Mouse (Mus musculus) myocyte (in vitro differentiated cells): ENCODE results near the gene Khk. TPM values are rescaled to one million over a fixed set of nuclear protein-coding genes. Genes with fewer than 3 reads are reported as not detected.

Experiments used
- H3K27me3 ChIP-seq: one replicate; pipeline ENCODE4 v1.6.1; 2011; ENCODE audit not compliant: control insufficient read depth, insufficient read depth, insufficient read length
- H3K36me3 ChIP-seq: one replicate; pipeline ENCODE4 v1.6.1; 2011; ENCODE audit not compliant: control insufficient read depth, insufficient read depth
- H3K4me2 ChIP-seq: one replicate; pipeline ENCODE4 v1.6.1; 2011; ENCODE audit warnings: low read depth, control low read depth
- H3K4me3 ChIP-seq: one replicate; pipeline ENCODE4 v1.5.1; 2011; ENCODE audit warnings: mild to moderate bottlenecking, control low read depth, moderate library complexity
- H3K79me2 ChIP-seq: one replicate; pipeline ENCODE4 v1.6.1; 2011; ENCODE audit not compliant: control insufficient read depth, insufficient read depth
- H3ac ChIP-seq: one replicate; pipeline ENCODE4 v1.6.1; 2011; ENCODE audit not compliant: control insufficient read depth, insufficient read length
- CEBPB ChIP-seq: IDR thresholded peaks from 2 replicates; pipeline ENCODE4 v1.6.1; 2011; ENCODE audit warnings: mild to moderate bottlenecking, moderate library complexity; ENCODE audit not compliant: poor library complexity, insufficient read depth, severe bottlenecking
- E2F4 ChIP-seq: IDR thresholded peaks from one replicate; pipeline ENCODE4 v1.6.1; 2011; ENCODE audit warnings: mild to moderate bottlenecking, control low read depth, moderate library complexity; ENCODE audit not compliant: insufficient read depth
- MAX ChIP-seq: IDR thresholded peaks from one replicate; pipeline ENCODE4 v1.6.1; 2011; ENCODE audit warnings: low read depth, mild to moderate bottlenecking, control low read depth
- MYOD1 ChIP-seq, 3 experiments: IDR thresholded peaks; one replicate each; pipeline ENCODE4 v1.6.1; 2011; ENCODE audit warnings: control low read depth in 2 of 3, low read depth in 2 of 3, mild to moderate bottlenecking in 2 of 3, moderate library complexity in 1 of 3; ENCODE audit not compliant: insufficient read length in 2 of 3, control insufficient read depth in 1 of 3
- MYOG ChIP-seq, 3 experiments: IDR thresholded peaks; one replicate each; pipeline ENCODE4 v1.6.1; 2011; ENCODE audit warnings: control low read depth in 2 of 3, low read depth in 2 of 3, mild to moderate bottlenecking in 2 of 3; ENCODE audit not compliant: insufficient read length in 2 of 3, control insufficient read depth in 1 of 3, insufficient read depth in 1 of 3
- POLR2A ChIP-seq: IDR thresholded peaks from one replicate; pipeline ENCODE4 v1.6.1; 2011; ENCODE audit warnings: low read depth, mild to moderate bottlenecking, control low read depth, moderate library complexity; ENCODE audit not compliant: insufficient read length
- POLR2AphosphoS2 ChIP-seq: IDR thresholded peaks from one replicate; pipeline ENCODE4 v1.6.1; 2011; ENCODE audit warnings: low read depth, control low read depth; ENCODE audit not compliant: insufficient read length
- REST ChIP-seq: IDR thresholded peaks from one replicate; pipeline ENCODE4 v1.6.1; 2011; ENCODE audit warnings: mild to moderate bottlenecking, control low read depth, moderate library complexity; ENCODE audit not compliant: insufficient read depth, insufficient read length
- SRF ChIP-seq: IDR thresholded peaks from one replicate; pipeline ENCODE4 v1.6.1; 2011; ENCODE audit warnings: low read depth; ENCODE audit not compliant: control insufficient read depth, insufficient read length
- TCF12 ChIP-seq: IDR thresholded peaks from one replicate; pipeline ENCODE4 v1.6.1; 2011; ENCODE audit warnings: mild to moderate bottlenecking, control low read depth; ENCODE audit not compliant: poor library complexity, insufficient read depth, severe bottlenecking
- TCF3 ChIP-seq: IDR thresholded peaks from one replicate; pipeline ENCODE4 v1.6.1; 2011; ENCODE audit warnings: low read depth, control low read depth; ENCODE audit not compliant: insufficient read length
- USF1 ChIP-seq: IDR thresholded peaks from one replicate; pipeline ENCODE4 v1.6.1; 2011; ENCODE audit warnings: low read depth, mild to moderate bottlenecking, control low read depth, moderate library complexity
- polyA plus RNA-seq: library from polyadenylated mRNA; unstranded; fragments of >200 nt; fragmentation: generic; extraction: Trizol; gene quantifications from one replicate; pipeline ENCODE4 v1.2.1, GENCODE M21; 2012; ENCODE audit warnings: missing spikeins

Gene Khk
- polyA plus RNA-seq, 1 experiment = 16.6 TPM

DNA sequence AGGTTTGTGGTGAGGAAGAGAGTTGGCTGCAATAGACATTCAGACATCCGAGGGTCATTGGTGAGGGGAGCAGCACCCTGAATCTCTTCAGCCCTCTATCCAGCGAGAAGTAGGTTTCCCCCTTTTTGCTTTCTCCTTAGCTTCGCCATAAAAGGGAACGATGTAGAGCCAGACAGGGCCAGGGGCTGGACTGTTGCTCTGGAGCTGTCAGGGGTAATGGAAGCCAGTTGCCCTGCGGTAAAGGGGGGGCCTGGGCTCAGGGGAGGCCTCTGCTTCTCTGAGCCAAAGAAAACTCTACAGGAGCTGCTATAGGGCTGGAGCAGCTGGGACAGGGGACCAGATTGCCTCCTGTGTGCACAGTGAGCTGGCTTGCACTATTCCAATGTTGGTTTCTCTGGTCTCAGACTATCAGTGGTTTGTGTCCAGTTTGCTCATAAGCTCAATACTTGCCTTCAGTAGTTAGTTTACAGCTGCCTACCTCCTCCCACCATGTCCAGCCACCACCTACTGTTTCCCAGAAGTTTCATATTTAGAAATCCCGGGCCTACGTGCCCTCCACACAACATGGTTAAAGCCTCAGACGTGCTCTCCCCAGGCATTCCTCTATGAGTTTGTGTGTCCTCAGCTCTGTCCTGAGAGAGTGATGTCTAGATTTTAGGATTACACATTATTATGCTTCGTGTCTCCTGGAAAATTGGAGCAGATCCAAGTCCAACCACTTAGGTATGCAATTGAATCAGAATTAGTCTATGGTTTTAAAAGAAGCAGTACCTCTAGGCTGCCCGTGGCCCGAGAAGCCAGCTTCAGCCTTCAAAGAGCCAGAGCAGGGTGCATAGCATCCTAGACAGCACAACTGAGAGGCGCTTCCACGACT, 12.6 kb upstream of the Khk start:
- Histone ChIP-seq H3K79me2 (peaks cover 22% of the 10 kb centered on the region), H3K36me3 (no peaks in the 10 kb centered on the region), H3K4me2 (peak overlapping the region; percentile 87), H3ac (peak overlapping the region; percentile 46), H3K27me3 (no peaks in the 10 kb centered on the region), H3K4me3 (peak overlapping the region; percentile 91)
- TF ChIP-seq POLR2AphosphoS2 (no peak), TCF12 (no peak), POLR2A (peak; percentile 12), MAX (no peak), MYOG (IDR thresholded peaks at IDR 0.05; ENCODE audit: control insufficient read depth in 1 of 3, insufficient read depth in 1 of 3, insufficient read length in 2 of 3, low read depth in 2 of 3) (peak in 1 of 3 experiments; percentile 35)

DNA sequence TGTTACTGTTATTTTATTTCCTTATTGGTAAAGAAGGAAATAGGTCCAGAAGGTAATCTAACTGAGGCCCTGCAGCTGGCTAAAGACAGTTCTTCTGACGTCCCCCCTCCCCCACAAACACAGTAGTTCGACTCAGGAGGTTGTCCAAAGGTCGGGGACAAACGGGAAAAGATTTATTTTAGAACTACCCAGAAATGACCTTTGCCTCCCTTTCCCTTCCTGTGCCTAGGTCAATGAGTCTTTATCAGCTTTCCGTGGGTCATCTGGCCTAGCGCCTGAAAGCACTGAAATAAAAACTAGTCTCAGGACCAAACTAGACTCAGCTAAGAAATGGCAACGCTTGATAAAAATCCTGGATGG, 12.0 kb upstream of the Khk start:
- H3K27me3 ChIP-seq = no peaks in the 10 kb centered on the region
- H3K36me3 ChIP-seq = no peaks in the 10 kb centered on the region
- H3K4me2 ChIP-seq = no peak overlapping the region
- H3K4me3 ChIP-seq = no peak overlapping the region
- TF ChIP-seq TCF12 = no peak
- TF ChIP-seq REST = no peak
- TF ChIP-seq MAX = no peak
- TF ChIP-seq CEBPB = no peak
- no peak for TF ChIP-seq E2F4
- TF ChIP-seq USF1 = no peak
- no peak for TF ChIP-seq POLR2A
- TF ChIP-seq SRF = no peak
- no peak for TF ChIP-seq MYOG (IDR thresholded peaks at IDR 0.05; ENCODE audit: control insufficient read depth in 1 of 3, insufficient read depth in 1 of 3, insufficient read length in 2 of 3, low read depth in 2 of 3)
- no peak for TF ChIP-seq POLR2AphosphoS2
- no peak for TF ChIP-seq MYOD1 (IDR thresholded peaks at IDR 0.05; ENCODE audit: control insufficient read depth in 1 of 3, insufficient read length in 2 of 3, low read depth in 2 of 3)
- no peak for TF ChIP-seq TCF3
- no peak overlapping the region for H3ac ChIP-seq
- H3K79me2 ChIP-seq = peaks cover 22% of the 10 kb centered on the region

DNA sequence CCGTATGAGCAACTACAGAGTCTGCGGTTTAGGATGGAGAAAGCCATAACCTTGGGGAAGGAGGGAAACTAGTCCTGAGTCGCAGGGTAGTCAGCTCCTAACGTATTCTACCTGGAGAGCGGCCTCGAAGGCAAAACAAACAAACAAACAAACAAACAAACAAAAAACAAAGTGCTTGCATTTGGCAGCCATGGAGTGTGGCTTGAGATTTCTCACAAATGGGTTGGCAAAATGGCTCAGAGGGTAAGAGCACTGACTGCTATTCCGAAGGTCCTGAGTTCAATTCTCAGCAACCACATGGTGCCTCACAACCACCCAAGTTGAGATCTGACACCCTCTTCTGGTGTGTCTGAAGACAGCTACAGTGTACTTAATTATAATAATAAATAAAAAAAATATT, 11.4 kb upstream of the Khk start:
- Histone ChIP-seq H3K27me3 (no peaks in the 10 kb centered on the region), H3ac (no peak overlapping the region), H3K4me2 (no peak overlapping the region), H3K4me3 (no peak overlapping the region), H3K79me2 (peaks cover 22% of the 10 kb centered on the region), H3K36me3 (no peaks in the 10 kb centered on the region)
- TF ChIP-seq E2F4 (no peak), TCF12 (no peak), CEBPB (no peak), MAX (no peak), POLR2AphosphoS2 (no peak), SRF (no peak), POLR2A (no peak), TCF3 (no peak), MYOD1 (IDR thresholded peaks at IDR 0.05; ENCODE audit: control insufficient read depth in 1 of 3, insufficient read length in 2 of 3, low read depth in 2 of 3) (no peak), REST (no peak), USF1 (no peak), MYOG (IDR thresholded peaks at IDR 0.05; ENCODE audit: control insufficient read depth in 1 of 3, insufficient read depth in 1 of 3, insufficient read length in 2 of 3, low read depth in 2 of 3) (no peak)

DNA sequence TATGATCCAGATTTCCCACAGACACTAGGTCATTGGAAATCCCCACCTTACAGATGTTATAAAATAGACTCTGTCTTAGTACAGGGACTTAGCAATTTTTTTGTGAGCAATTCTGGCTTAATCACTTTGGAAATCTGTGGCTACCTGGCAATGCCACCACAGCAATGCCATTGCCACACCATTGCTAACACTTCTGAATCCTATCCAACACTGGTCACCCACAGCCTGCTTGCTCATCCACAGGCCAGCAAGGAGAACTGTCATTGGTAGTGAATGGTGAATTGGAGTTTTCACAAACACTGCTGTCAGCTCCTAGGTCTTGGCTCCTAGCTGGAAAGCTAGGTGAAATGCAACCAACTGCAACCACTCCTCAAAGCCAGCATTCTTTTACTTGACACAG, 10.8 kb upstream of the Khk start:
- Histone ChIP-seq H3K4me2 (no peak overlapping the region), H3K36me3 (no peaks in the 10 kb centered on the region), H3K79me2 (peaks cover 18% of the 10 kb centered on the region), H3K4me3 (no peak overlapping the region), H3ac (no peak overlapping the region), H3K27me3 (no peaks in the 10 kb centered on the region)
- TF ChIP-seq MYOG (IDR thresholded peaks at IDR 0.05; ENCODE audit: control insufficient read depth in 1 of 3, insufficient read depth in 1 of 3, insufficient read length in 2 of 3, low read depth in 2 of 3) (no peak), POLR2AphosphoS2 (no peak), CEBPB (0 out of 2 replicates have a peak, but pooled peaks have one; percentile 38)

DNA sequence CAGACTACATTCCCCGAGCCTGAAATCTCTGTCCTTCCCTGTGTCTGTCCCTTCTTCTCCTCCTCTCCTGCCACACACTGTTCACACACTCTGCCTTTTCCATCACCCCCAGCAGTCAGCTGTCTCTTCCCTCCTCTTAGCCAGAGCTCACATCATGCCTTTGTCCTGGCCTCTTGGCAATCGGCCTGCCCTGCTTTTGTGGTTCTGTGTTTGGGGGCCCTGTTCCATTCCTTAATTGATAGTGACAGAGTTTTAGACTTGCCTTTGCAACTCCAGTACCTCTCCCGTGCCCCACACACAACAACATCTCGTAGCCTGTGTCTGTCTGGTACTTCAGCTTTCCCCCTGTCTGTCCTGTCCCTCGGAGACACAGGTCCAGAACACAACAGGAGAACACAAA, 9.1 kb upstream of the Khk start:
- Histone ChIP-seq H3K27me3 (no peaks in the 10 kb centered on the region), H3ac (no peak overlapping the region), H3K36me3 (no peaks in the 10 kb centered on the region), H3K4me3 (no peak overlapping the region), H3K4me2 (peak overlapping the region; percentile 42), H3K79me2 (peaks cover 2% of the 10 kb centered on the region)
- TF ChIP-seq MAX (no peak), MYOD1 (IDR thresholded peaks at IDR 0.05; ENCODE audit: control insufficient read depth in 1 of 3, insufficient read length in 2 of 3, low read depth in 2 of 3) (peak in 1 of 3 experiments; percentile 5)
